Mouse (Mus musculus) C2C12 (cell line): ENCODE measurements at regions not wholly inside any gene's neighbourhood (a gene's known extent, or its start where the extent isn't known, plus 50 kb on each side); places are given as distances from the start of the nearest gene placed in this dataset.

ENCODE experiments used
- H3K27me3 ChIP-seq: one replicate; pipeline ENCODE4 v1.6.1; 2011; ENCODE audit not compliant: control insufficient read depth, insufficient read depth, insufficient read length
- H3K36me3 ChIP-seq: one replicate; pipeline ENCODE4 v1.6.1; 2011; ENCODE audit not compliant: control insufficient read depth, insufficient read depth
- H3K4me3 ChIP-seq: one replicate; pipeline ENCODE4 v1.5.1; 2011; ENCODE audit warnings: mild to moderate bottlenecking, control low read depth; ENCODE audit not compliant: poor library complexity, insufficient read depth, severe bottlenecking
- H3K79me2 ChIP-seq: one replicate; pipeline ENCODE4 v1.6.1; 2011; ENCODE audit not compliant: control insufficient read depth, insufficient read depth
- H3K79me3 ChIP-seq: one replicate; pipeline ENCODE4 v1.6.1; 2011; ENCODE audit warnings: low read depth, control low read depth
- H3ac ChIP-seq: one replicate; pipeline ENCODE3; 2011; ENCODE audit warnings: low read depth; ENCODE audit not compliant: control insufficient read depth, insufficient read length
- CEBPB ChIP-seq: IDR thresholded peaks from one replicate; pipeline ENCODE4 v1.6.1; 2011; ENCODE audit warnings: low read depth, mild to moderate bottlenecking, control low read depth, moderate library complexity
- CTCF ChIP-seq: IDR thresholded peaks from one replicate; pipeline ENCODE4 v1.5.1; 2011; ENCODE audit not compliant: control insufficient read depth, insufficient read depth, insufficient read length
- FOSL1 ChIP-seq: IDR thresholded peaks from one replicate; pipeline ENCODE4 v1.8.0; 2011; ENCODE audit warnings: mild to moderate bottlenecking, low read length; ENCODE audit not compliant: poor library complexity, insufficient read depth, severe bottlenecking
- MAX ChIP-seq: IDR thresholded peaks from one replicate; pipeline ENCODE4 v1.6.1; 2011; ENCODE audit warnings: mild to moderate bottlenecking, control low read depth
- MYOD1 ChIP-seq: IDR thresholded peaks from one replicate; pipeline ENCODE4 v1.6.1; 2011; ENCODE audit warnings: low read depth; ENCODE audit not compliant: control insufficient read depth, insufficient read length
- MYOG ChIP-seq: IDR thresholded peaks from one replicate; pipeline ENCODE4 v1.6.1; 2011; ENCODE audit not compliant: control insufficient read depth, insufficient read length; ENCODE audit errors: extremely low read depth
- USF1 ChIP-seq: IDR thresholded peaks from one replicate; pipeline ENCODE4 v1.6.1; 2011; ENCODE audit warnings: low read depth, mild to moderate bottlenecking, control low read depth, moderate library complexity

DNA sequence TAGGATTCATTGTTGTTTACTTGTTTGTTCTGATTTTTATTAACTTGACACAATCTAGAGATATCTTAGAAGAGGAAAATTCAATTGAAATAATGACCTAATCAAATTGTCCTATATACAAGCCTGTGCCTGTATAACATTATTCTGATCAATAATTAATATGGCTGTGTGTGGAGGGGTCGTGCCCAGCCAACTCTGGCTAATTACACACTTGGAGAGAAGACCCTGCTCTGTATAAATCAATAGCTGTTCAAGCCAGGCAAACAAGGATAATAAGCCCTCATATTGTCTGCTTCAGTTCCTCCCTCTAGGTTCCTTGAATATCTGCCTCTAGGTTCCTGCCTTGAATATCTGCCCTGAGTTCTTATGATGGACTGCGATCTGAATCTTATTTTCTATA, 355.5 kb downstream of the Cdh9 start:
- TF ChIP-seq MYOG, result no peak
- TF ChIP-seq FOSL1, result no peak
- TF ChIP-seq MYOD1, result no peak
- no peak for TF ChIP-seq CTCF
- no peak for TF ChIP-seq CEBPB
- TF ChIP-seq MAX, result no peak
- no peak for TF ChIP-seq USF1
- H3K4me3 ChIP-seq, result no peak overlapping the region
- H3ac ChIP-seq, result no peak overlapping the region
- no peaks in the 10 kb centered on the region for H3K79me3 ChIP-seq
- no peaks in the 10 kb centered on the region for H3K36me3 ChIP-seq
- H3K79me2 ChIP-seq, result no peaks in the 10 kb centered on the region
- no peaks in the 10 kb centered on the region for H3K27me3 ChIP-seq

DNA sequence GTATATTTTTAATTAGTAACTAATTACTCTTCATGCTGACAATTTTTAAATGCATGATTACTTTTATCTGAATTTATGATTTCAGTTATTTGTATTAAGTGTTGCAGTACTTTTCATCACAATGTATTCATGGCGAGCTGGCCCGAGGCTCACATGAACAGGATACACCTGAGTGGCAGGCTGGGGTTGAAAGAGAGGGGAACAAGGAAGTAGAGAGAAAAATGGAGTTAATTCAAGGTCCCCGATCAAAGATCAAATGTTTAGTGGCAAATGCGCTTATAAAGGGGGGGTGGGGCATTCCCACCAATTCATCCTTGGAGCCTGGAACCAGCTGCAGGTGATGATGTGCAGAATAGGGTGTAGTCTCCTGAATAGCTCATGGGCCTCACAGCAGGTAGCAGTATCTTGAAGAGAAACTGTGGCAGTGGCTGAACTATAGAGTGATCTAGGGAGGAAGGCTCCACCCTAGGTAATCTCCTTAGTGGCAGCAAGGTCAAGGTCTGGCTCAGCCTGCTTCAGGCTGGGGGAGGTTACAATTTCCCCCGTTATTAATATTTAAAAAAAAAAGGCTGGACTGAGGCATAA, 360.2 kb downstream of the Cdh9 start:
- Histone ChIP-seq H3K79me3 (no peaks in the 10 kb centered on the region), H3K4me3 (no peak overlapping the region), H3K79me2 (no peaks in the 10 kb centered on the region), H3ac (no peak overlapping the region), H3K36me3 (no peaks in the 10 kb centered on the region), H3K27me3 (no peaks in the 10 kb centered on the region)
- TF ChIP-seq USF1, result no peak
- no peak for TF ChIP-seq FOSL1
- TF ChIP-seq MAX, result no peak
- TF ChIP-seq MYOD1, result no peak
- TF ChIP-seq CEBPB, result no peak
- no peak for TF ChIP-seq CTCF
- TF ChIP-seq MYOG, result no peak

DNA sequence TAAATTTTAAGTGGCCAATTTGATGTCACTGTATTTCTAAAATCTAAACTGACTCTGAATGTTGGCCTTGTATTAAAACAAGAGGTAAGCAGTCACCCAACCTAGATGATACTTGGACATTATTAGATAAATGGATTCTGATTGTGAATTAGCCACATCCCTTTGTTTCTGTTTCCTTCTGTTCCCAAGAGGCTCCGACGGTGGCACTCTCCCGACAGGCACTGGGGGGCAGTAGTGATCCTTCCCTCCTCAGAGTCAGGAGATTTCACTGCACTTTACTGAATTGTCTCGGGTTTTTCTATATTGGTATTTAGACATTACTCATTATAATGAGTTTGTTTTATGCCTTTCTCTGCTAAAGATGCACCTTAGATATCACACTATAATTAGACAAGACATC, 370.4 kb downstream of the Cdh9 start:
- no peak overlapping the region for H3ac ChIP-seq
- no peak overlapping the region for H3K4me3 ChIP-seq

DNA sequence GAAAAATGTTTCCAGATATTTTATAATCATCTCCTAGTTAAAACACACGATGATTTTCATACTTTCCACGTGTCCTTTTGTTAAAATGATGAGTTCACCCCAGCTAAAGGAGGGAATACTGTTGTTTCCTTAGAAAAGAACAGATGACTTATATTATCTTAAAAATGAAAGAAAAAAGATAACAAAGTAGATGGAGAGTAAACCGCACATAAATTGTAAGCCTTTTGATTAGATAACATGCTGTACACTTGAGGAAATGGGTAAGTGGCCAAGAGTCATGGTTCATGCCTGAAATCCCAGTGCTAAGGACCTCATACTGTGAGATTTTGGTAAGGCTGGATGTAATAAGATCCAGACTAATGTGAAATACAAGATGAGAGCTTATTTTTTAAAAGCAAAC, 372.6 kb downstream of the Cdh9 start:
- Histone ChIP-seq H3K79me2 (no peaks in the 10 kb centered on the region), H3ac (no peak overlapping the region), H3K4me3 (no peak overlapping the region), H3K36me3 (no peaks in the 10 kb centered on the region), H3K27me3 (no peaks in the 10 kb centered on the region), H3K79me3 (no peaks in the 10 kb centered on the region)
- no peak for TF ChIP-seq CTCF
- no peak for TF ChIP-seq MYOG
- no peak for TF ChIP-seq USF1
- TF ChIP-seq MAX, result no peak
- TF ChIP-seq CEBPB, result no peak
- TF ChIP-seq MYOD1, result no peak

More for the DNA sequence above, 370.4 kb downstream of the Cdh9 start:
- Histone ChIP-seq H3K79me2 (no peaks in the 10 kb centered on the region), H3K79me3 (no peaks in the 10 kb centered on the region), H3K36me3 (no peaks in the 10 kb centered on the region), H3K27me3 (no peaks in the 10 kb centered on the region)
- TF ChIP-seq USF1 (no peak), CTCF (peak; percentile 53), FOSL1 (no peak), MAX (no peak)

DNA sequence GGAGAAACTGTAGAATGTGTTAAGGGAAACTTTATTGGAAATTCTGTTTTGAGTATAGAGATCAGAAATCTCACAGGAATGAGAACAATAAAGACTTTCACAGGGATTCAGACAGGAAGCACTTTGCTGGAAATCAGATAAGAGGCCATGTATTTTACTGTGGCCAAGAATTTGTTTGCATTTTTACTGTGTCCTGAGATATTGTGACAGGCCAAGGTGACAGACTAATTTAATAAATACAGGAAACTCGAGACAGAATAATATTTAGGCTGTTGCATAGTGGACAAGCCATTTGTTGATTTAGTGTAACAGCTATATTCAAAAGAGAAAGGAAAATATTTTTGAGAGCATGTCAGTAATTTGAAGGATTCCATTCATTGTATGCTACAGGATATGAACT, 407.2 kb downstream of the Cdh9 start:
- TF ChIP-seq CEBPB (no peak), MYOD1 (no peak), CTCF (no peak), FOSL1 (no peak), MAX (no peak), MYOG (no peak), USF1 (no peak)
- Histone ChIP-seq H3K79me2 (no peaks in the 10 kb centered on the region), H3K36me3 (no peaks in the 10 kb centered on the region), H3K27me3 (no peaks in the 10 kb centered on the region), H3K4me3 (no peak overlapping the region), H3K79me3 (no peaks in the 10 kb centered on the region), H3ac (no peak overlapping the region)

DNA sequence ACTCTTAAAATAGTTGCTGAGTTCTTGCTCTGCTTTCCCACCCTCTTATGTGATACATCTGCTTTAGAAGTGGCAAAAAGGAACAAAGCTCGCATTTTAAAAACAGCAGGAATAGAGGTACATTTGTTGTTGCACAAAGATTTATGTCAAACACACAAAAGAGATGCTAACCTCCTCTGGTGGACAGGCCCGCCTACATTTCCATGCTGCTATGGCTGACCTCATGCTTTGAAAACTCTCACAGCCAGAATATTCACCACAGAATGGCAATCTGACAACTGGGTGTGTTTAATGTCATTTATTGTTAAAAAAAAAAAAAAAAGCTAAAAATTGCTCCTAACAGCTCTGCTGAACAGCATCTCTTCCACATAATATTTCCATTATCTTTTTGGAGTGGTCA, 451.6 kb downstream of the Cdh9 start:
- Histone ChIP-seq H3ac (no peak overlapping the region), H3K4me3 (no peak overlapping the region), H3K36me3 (no peaks in the 10 kb centered on the region), H3K79me2 (no peaks in the 10 kb centered on the region), H3K79me3 (no peaks in the 10 kb centered on the region), H3K27me3 (no peaks in the 10 kb centered on the region)
- TF ChIP-seq MYOG (no peak), CTCF (no peak), FOSL1 (no peak), MAX (no peak), USF1 (no peak), CEBPB (no peak), MYOD1 (no peak)
